Mouse (Mus musculus): ENCODE data around the gene Cd63. TPM values are rescaled to one million over a fixed set of nuclear protein-coding genes. Genes with fewer than 3 reads are reported as not detected.

Gene Cd63
- polyA plus RNA-seq, 1 experiment = 35.7 TPM

GRCm38 (mm10) chr10:128938457-128938856, 37.7 kb downstream of the Cd63 start:
- no peak for DNase-seq (ENCODE audit: low read depth in 1 of 2, low spot score in 2 of 2)

GRCm38 (mm10) chr10:128938974-128939373, 38.2 kb downstream of the Cd63 start:
- Histone ChIP-seq H3K27me3 (ENCODE audit: control insufficient read depth, insufficient read depth, low read length) (peaks cover 5% of the 10 kb centered on the region; the same call in 1 of the 2 replicates), H3K4me1 (ENCODE audit: control insufficient read depth, insufficient read depth, insufficient read length) (0 out of 2 replicates have a peak, but pooled peaks cover 3% of the 10 kb centered on the region), H3K36me3 (ENCODE audit: control insufficient read depth, insufficient read depth, low read length) (no peaks in the 10 kb centered on the region), H3K4me3 (ENCODE audit: extremely low read depth, insufficient read depth, insufficient read length) (no peak overlapping the region), H3K27ac (ENCODE audit: insufficient read depth, low read length) (no peak overlapping the region)
- 80% methylated on average over 5 of the region's 5 CpGs for WGBS
- DNase-seq (ENCODE audit: low read depth in 1 of 2, low spot score in 2 of 2) = no peak
- TF ChIP-seq POLR2A (IDR thresholded peaks at IDR 0.05; ENCODE audit: low read depth, low read length) (no peak), CTCF (IDR thresholded peaks at IDR 0.05; ENCODE audit: extremely low read depth, insufficient read depth, insufficient read length, insufficient replicate concordance) (no peak)

More at GRCm38 (mm10) chr10:128938457-128938856, 37.7 kb downstream of the Cd63 start:
- H3K4me1 ChIP-seq (ENCODE audit: control insufficient read depth, insufficient read depth, insufficient read length) = 0 out of 2 replicates have a peak, but pooled peaks cover 3% of the 10 kb centered on the region
- no peaks in the 10 kb centered on the region for H3K36me3 ChIP-seq (ENCODE audit: control insufficient read depth, insufficient read depth, low read length)
- H3K27ac ChIP-seq (ENCODE audit: insufficient read depth, low read length) = no peak overlapping the region
- 84% methylated on average over 9 of the region's 9 CpGs for WGBS
- H3K27me3 ChIP-seq (ENCODE audit: control insufficient read depth, insufficient read depth, low read length) = peaks cover 8% of the 10 kb centered on the region; the same call in 1 of the 2 replicates
- H3K4me3 ChIP-seq (ENCODE audit: extremely low read depth, insufficient read depth, insufficient read length) = no peak overlapping the region
- TF ChIP-seq POLR2A (IDR thresholded peaks at IDR 0.05; ENCODE audit: low read depth, low read length) (no peak), CTCF (IDR thresholded peaks at IDR 0.05; ENCODE audit: extremely low read depth, insufficient read depth, insufficient read length, insufficient replicate concordance) (no peak)

GRCm38 (mm10) chr10:128940475-128941061, 39.8 kb downstream of the Cd63 start:
- Histone ChIP-seq H3K27me3 (ENCODE audit: control insufficient read depth, insufficient read depth, low read length) (0 out of 2 replicates have a peak, but pooled peaks cover 2% of the 10 kb centered on the region), H3K4me3 (ENCODE audit: extremely low read depth, insufficient read depth, insufficient read length) (no peak overlapping the region), H3K4me1 (ENCODE audit: control insufficient read depth, insufficient read depth, insufficient read length) (no peaks in the 10 kb centered on the region), H3K27ac (ENCODE audit: insufficient read depth, low read length) (no peak overlapping the region), H3K36me3 (ENCODE audit: control insufficient read depth, insufficient read depth, low read length) (no peaks in the 10 kb centered on the region)
- DNase-seq (ENCODE audit: low read depth in 1 of 2, low spot score in 2 of 2) = peak in 1 of 2 experiments; percentile 9
- TF ChIP-seq POLR2A (IDR thresholded peaks at IDR 0.05; ENCODE audit: low read depth, low read length) (no peak), CTCF (IDR thresholded peaks at IDR 0.05; ENCODE audit: extremely low read depth, insufficient read depth, insufficient read length, insufficient replicate concordance) (no peak)
- 72% methylated on average over 10 of the region's 10 CpGs for WGBS

- DNase-seq (ENCODE audit: low read depth in 1 of 2, low spot score in 2 of 2) = no peak
These were observed 44.9 kb downstream of the Cd63 start for GRCm38 (mm10) chr10:128945675-128946074.

GRCm38 (mm10) chr10:128947496-128947895, 46.7 kb downstream of the Cd63 start:
- Histone ChIP-seq H3K4me3 (ENCODE audit: extremely low read depth, insufficient read depth, insufficient read length) (no peak overlapping the region), H3K4me1 (ENCODE audit: control insufficient read depth, insufficient read depth, insufficient read length) (no peaks in the 10 kb centered on the region), H3K27ac (ENCODE audit: insufficient read depth, low read length) (no peak overlapping the region), H3K36me3 (ENCODE audit: control insufficient read depth, insufficient read depth, low read length) (no peaks in the 10 kb centered on the region), H3K27me3 (ENCODE audit: control insufficient read depth, insufficient read depth, low read length) (no peaks in the 10 kb centered on the region)
- 88% methylated on average over 4 of the region's 4 CpGs for WGBS
- DNase-seq (ENCODE audit: low read depth in 1 of 2, low spot score in 2 of 2) = no peak
- TF ChIP-seq POLR2A (IDR thresholded peaks at IDR 0.05; ENCODE audit: low read depth, low read length) = no peak
- no peak for TF ChIP-seq CTCF (IDR thresholded peaks at IDR 0.05; ENCODE audit: extremely low read depth, insufficient read depth, insufficient read length, insufficient replicate concordance)

More at GRCm38 (mm10) chr10:128945675-128946074, 44.9 kb downstream of the Cd63 start:
- Histone ChIP-seq H3K27me3 (ENCODE audit: control insufficient read depth, insufficient read depth, low read length) (no peaks in the 10 kb centered on the region), H3K4me1 (ENCODE audit: control insufficient read depth, insufficient read depth, insufficient read length) (no peaks in the 10 kb centered on the region), H3K36me3 (ENCODE audit: control insufficient read depth, insufficient read depth, low read length) (no peaks in the 10 kb centered on the region), H3K27ac (ENCODE audit: insufficient read depth, low read length) (no peak overlapping the region), H3K4me3 (ENCODE audit: extremely low read depth, insufficient read depth, insufficient read length) (no peak overlapping the region)
- TF ChIP-seq CTCF (IDR thresholded peaks at IDR 0.05; ENCODE audit: extremely low read depth, insufficient read depth, insufficient read length, insufficient replicate concordance) (peak; percentile 28; the same call in 1 of the 2 replicates), POLR2A (IDR thresholded peaks at IDR 0.05; ENCODE audit: low read depth, low read length) (no peak)
- 36% methylated on average over 3 of the region's 3 CpGs for WGBS

- no peak for TF ChIP-seq POLR2A (IDR thresholded peaks at IDR 0.05; ENCODE audit: low read depth, low read length)
- no peak for TF ChIP-seq CTCF (IDR thresholded peaks at IDR 0.05; ENCODE audit: extremely low read depth, insufficient read depth, insufficient read length, insufficient replicate concordance)
- 72% methylated on average over 16 of the region's 16 CpGs for WGBS
- no peaks in the 10 kb centered on the region for H3K4me1 ChIP-seq (ENCODE audit: control insufficient read depth, insufficient read depth, insufficient read length)
- no peak overlapping the region for H3K27ac ChIP-seq (ENCODE audit: insufficient read depth, low read length)
- no peak for DNase-seq (ENCODE audit: low read depth in 1 of 2, low spot score in 2 of 2)
- no peaks in the 10 kb centered on the region for H3K27me3 ChIP-seq (ENCODE audit: control insufficient read depth, insufficient read depth, low read length)
- no peak overlapping the region for H3K4me3 ChIP-seq (ENCODE audit: extremely low read depth, insufficient read depth, insufficient read length)
- H3K36me3 ChIP-seq (ENCODE audit: control insufficient read depth, insufficient read depth, low read length) = no peaks in the 10 kb centered on the region
These were observed 49.6 kb downstream of the Cd63 start for GRCm38 (mm10) chr10:128950208-128950887.
